ENCODE assay signal across 8 mouse cellular contexts in the genomic region with DNA sequence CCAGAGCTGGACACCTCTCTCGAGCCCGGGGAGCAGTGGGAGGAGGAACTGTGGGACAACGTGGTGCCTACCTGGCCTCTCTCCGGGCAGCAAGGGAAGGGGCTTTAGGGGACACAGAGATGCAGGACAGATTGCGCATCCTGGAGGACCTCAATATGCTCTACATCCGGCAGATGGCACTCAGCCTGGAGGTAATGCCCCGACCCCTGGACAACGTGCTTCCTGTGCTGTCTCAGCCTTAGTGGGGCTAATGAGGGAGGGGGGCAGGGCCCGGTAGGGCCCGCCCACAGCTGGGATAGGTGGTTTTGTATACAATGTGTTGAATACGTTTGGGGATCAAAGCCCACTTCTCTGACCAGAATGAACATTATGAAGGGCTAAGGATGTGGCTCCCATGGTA. TPM values are rescaled to one million over a fixed set of nuclear protein-coding genes. Genes with fewer than 3 reads are reported as not detected.
DNase-seq lines count a peak whose midpoint lies in the region; TF ChIP-seq lines count a peak whose summit lies in the region.

No protein-coding gene starts in this region.

- 0 out of 2 replicates have a peak, but pooled peaks have one; percentile 4 for TF ChIP-seq CTCF in brain, embryonic 14.5 days (IDR thresholded peaks at IDR 0.05; ENCODE audit: borderline replicate concordance, extremely low read depth, insufficient read depth, insufficient read length)

- peak; percentile 97 for DNase-seq in heart, adult 11 months
- DNase-seq in heart, postnatal 25 days (ENCODE audit: low spot score): no peak
- DNase-seq in brain, embryonic 14.5 days (ENCODE audit: low read depth): peak; percentile 50
- DNase-seq in heart, postnatal 4 days: peak; percentile 50
- DNase-seq in liver: peak; percentile 43
- peak; percentile 72 for DNase-seq in retina, embryonic 14.5 days (ENCODE audit: low spot score)
- DNase-seq in B cell, adult 2 months: no peak
- DNase-seq in left cerebral cortex, postnatal 25 days (ENCODE audit: low spot score in 2 of 2): no peak

- TF ChIP-seq POLR2A in brain, embryonic 14.5 days (IDR thresholded peaks at IDR 0.05; ENCODE audit: borderline replicate concordance, extremely low read depth, insufficient read depth, insufficient read length, poor library complexity, severe bottlenecking): no peak

- intact Hi-C loops in heart, postnatal 25 days (cut with DNase I): no loop called here
- intact Hi-C loops in left cerebral cortex, postnatal 25 days (cut with DNase I): no loop called here

RNA-seq across cellular contexts. Expression of gene Rtkn, which starts 2.8 kb away (rescaled TPM):
- 1 to 10 TPM; 2.8 to 5.4 TPM for total RNA-seq in heart, postnatal 25 days (2021)
- 28.9 and 30.7 TPM in 2 replicates for polyA plus RNA-seq in brain, embryonic 14.5 days (2012; rRNA removed)
- 10 to 100 TPM; 11.7 to 13.1 TPM for total RNA-seq in heart, postnatal 4 days (2021)
- 10 to 100 TPM; 51.2 to 76.8 TPM for total RNA-seq in left cerebral cortex, postnatal 25 days (2021)

RNA-seq across cellular contexts. Expression of gene Ino80b, which starts 12.8 kb away (rescaled TPM):
- 10 to 100 TPM in 1 of 2 experiments, 1 to 10 TPM in 1; 7.0 to 12.7 TPM for total RNA-seq in heart, postnatal 25 days (2021)
- 43.4 and 47.9 TPM in 2 replicates for polyA plus RNA-seq in brain, embryonic 14.5 days (2012; rRNA removed)
- 10 to 100 TPM; 14.9 to 17.4 TPM for total RNA-seq in heart, postnatal 4 days (2021)
- total RNA-seq in left cerebral cortex, postnatal 25 days (2021): 10 to 100 TPM; 11.2 to 21.3 TPM

RNA-seq across cellular contexts. Expression of gene Wbp1, which starts 16.7 kb away (rescaled TPM):
- total RNA-seq in heart, postnatal 25 days (2021): 10 to 100 TPM; 72.5 to 74.0 TPM
- 298 and 440 TPM in 2 replicates for polyA plus RNA-seq in brain, embryonic 14.5 days (2012; rRNA removed)
- total RNA-seq in heart, postnatal 4 days (2021): 10 to 100 TPM; 80.4 to 86.8 TPM
- total RNA-seq in left cerebral cortex, postnatal 25 days (2021): 10 to 100 TPM; 36.7 to 48.7 TPM

RNA-seq across cellular contexts. Expression of gene Wdr54, which starts 18.1 kb away (rescaled TPM):
- 1 to 10 TPM; 1.0 to 2.3 TPM for total RNA-seq in heart, postnatal 25 days (2021)
- polyA plus RNA-seq in brain, embryonic 14.5 days (2012; rRNA removed): 21.2 and 31.4 TPM in 2 replicates
- total RNA-seq in heart, postnatal 4 days (2021): 1 to 10 TPM; 1.6 to 1.8 TPM
- total RNA-seq in left cerebral cortex, postnatal 25 days (2021): 10 to 100 TPM; 28.8 to 29.1 TPM

RNA-seq across cellular contexts. Expression of gene 1700003E16Rik, which starts 18.1 kb away (rescaled TPM):
- under 1 TPM in 1 of 2 experiments, not detected in 1; 0.17 TPM for total RNA-seq in heart, postnatal 25 days (2021)
- polyA plus RNA-seq in brain, embryonic 14.5 days (2012; rRNA removed): 2.9 and 4.1 TPM in 2 replicates
- under 1 TPM in 1 of 2 experiments, not detected in 1; 0.14 TPM for total RNA-seq in heart, postnatal 4 days (2021)
- total RNA-seq in left cerebral cortex, postnatal 25 days (2021): 10 to 100 TPM; 28.8 to 30.2 TPM

Comparison
In these comparisons a context has a peak if more than half of its experiments do, and no peak if none do; other contexts are left out.
1. DNase-seq: peak in heart, adult 11 months (single experiment), brain, embryonic 14.5 days (single experiment), heart, postnatal 4 days (single experiment), liver (single experiment) and retina, embryonic 14.5 days (single experiment); none in heart, postnatal 25 days (single experiment), B cell, adult 2 months (0 of 2) and left cerebral cortex, postnatal 25 days (0 of 2).